Mouse (Mus musculus): ENCODE data around the gene Gucy2e. TPM values are rescaled to one million over a fixed set of nuclear protein-coding genes. Genes with fewer than 3 reads are reported as not detected.

The Gucy2e gene
- polyA plus RNA-seq, 1 experiment from 2014 or later, result 0.10 TPM

DNA sequence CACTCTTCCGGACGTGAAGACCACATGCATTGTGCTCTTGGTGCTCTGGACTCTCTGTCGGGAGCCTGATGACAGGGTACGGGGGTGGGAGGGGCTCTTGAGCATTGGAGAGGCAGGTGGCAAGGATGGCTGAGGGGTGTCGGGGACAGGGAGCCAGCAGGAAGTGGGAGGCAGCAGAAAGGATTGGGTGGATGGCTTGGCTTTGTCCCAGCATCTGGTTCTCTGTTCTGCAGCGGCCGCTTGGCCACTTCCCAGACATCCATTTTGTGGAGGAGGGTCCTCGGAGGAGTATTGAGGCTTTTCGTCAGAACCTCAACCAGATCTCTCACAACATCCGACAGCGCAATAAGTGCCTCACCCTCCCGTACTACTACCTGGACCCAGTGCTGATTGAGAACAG, 67.5 kb downstream of the Gucy2e start:
- H3K9ac ChIP-seq, result no peak overlapping the region
- H3K4me1 ChIP-seq, result no peaks in the 10 kb centered on the region
- no peaks in the 10 kb centered on the region for H3K36me3 ChIP-seq
- H3K4me3 ChIP-seq, result no peak overlapping the region
- H3K9me3 ChIP-seq, result no peaks in the 10 kb centered on the region
- ATAC-seq (ENCODE audit: insufficient number of reproducible peaks, insufficient read depth, low FRiP score, low TSS enrichment), result no peak
- H3K27me3 ChIP-seq, result peaks cover 12% of the 10 kb centered on the region
- H3K27ac ChIP-seq, result no peak overlapping the region
- no peak overlapping the region for H3K4me2 ChIP-seq (replicated peaks)
- 91% methylated on average over 12 of the region's 12 CpGs for WGBS

Other genes with a start within 250 kb of the Gucy2e start
- gene Pfas, start 228.6 kb downstream of the Gucy2e start, polyA plus RNA-seq (2016; fragmentation: Nextera tagmentation; extraction: Ambion mirVana), result 44.0 and 44.3 TPM in 2 replicates
- 71.0 and 75.2 TPM in 2 replicates for gene Ctc1, start 221.1 kb downstream of the Gucy2e start, polyA plus RNA-seq (2016; fragmentation: Nextera tagmentation; extraction: Ambion mirVana)
- 148 and 152 TPM in 2 replicates for gene Aurkb, start 191.4 kb downstream of the Gucy2e start, polyA plus RNA-seq (2016; fragmentation: Nextera tagmentation; extraction: Ambion mirVana)
- 12.3 and 12.6 TPM in 2 replicates for gene Borcs6, start 177.3 kb downstream of the Gucy2e start, polyA plus RNA-seq (2016; fragmentation: Nextera tagmentation; extraction: Ambion mirVana)
- 36.8 and 43.5 TPM in 2 replicates for gene Tmem107, start 166.2 kb downstream of the Gucy2e start, polyA plus RNA-seq (2016; fragmentation: Nextera tagmentation; extraction: Ambion mirVana)
- 84.3 and 85.0 TPM in 2 replicates for gene Vamp2, start 148.5 kb downstream of the Gucy2e start, polyA plus RNA-seq (2016; fragmentation: Nextera tagmentation; extraction: Ambion mirVana)
- gene Per1, start 141.8 kb downstream of the Gucy2e start, polyA plus RNA-seq (2016; fragmentation: Nextera tagmentation; extraction: Ambion mirVana), result 11.4 and 11.5 TPM in 2 replicates
- gene Hes7, start 116.6 kb downstream of the Gucy2e start, polyA plus RNA-seq (2016; fragmentation: Nextera tagmentation; extraction: Ambion mirVana), result 0.65 and 0.73 TPM in 2 replicates
- 0.14 and 0.40 TPM in 2 replicates for gene 9130213A22Rik, start 114.4 kb downstream of the Gucy2e start, polyA plus RNA-seq (2016; fragmentation: Nextera tagmentation; extraction: Ambion mirVana)
- gene Aloxe3, start 111.1 kb downstream of the Gucy2e start, polyA plus RNA-seq (2016; fragmentation: Nextera tagmentation; extraction: Ambion mirVana), result 0.47 and 0.89 TPM in 2 replicates
- 0.15 and 0.19 TPM in 2 replicates for gene Alox12b, start 80.0 kb downstream of the Gucy2e start, polyA plus RNA-seq (2016; fragmentation: Nextera tagmentation; extraction: Ambion mirVana)
- 0.12 and 0.20 TPM in 2 replicates for gene Alox8, start 39.2 kb downstream of the Gucy2e start, polyA plus RNA-seq (2016; fragmentation: Nextera tagmentation; extraction: Ambion mirVana)
- 31.2 and 34.1 TPM in 2 replicates for gene Cntrob, start 86.7 kb upstream of the Gucy2e start, polyA plus RNA-seq (2016; fragmentation: Nextera tagmentation; extraction: Ambion mirVana)
- 164 and 173 TPM in 2 replicates for gene Trappc1, start 86.9 kb upstream of the Gucy2e start, polyA plus RNA-seq (2016; fragmentation: Nextera tagmentation; extraction: Ambion mirVana)
- 2.2 and 2.4 TPM in 2 replicates for gene Kcnab3, start 89.2 kb upstream of the Gucy2e start, polyA plus RNA-seq (2016; fragmentation: Nextera tagmentation; extraction: Ambion mirVana)
- 24.1 and 25.0 TPM in 2 replicates for gene Rnf227, start 103.4 kb upstream of the Gucy2e start, polyA plus RNA-seq (2016; fragmentation: Nextera tagmentation; extraction: Ambion mirVana)
- gene Chd3, start 132.4 kb upstream of the Gucy2e start, polyA plus RNA-seq (2016; fragmentation: Nextera tagmentation; extraction: Ambion mirVana), result 130 and 135 TPM in 2 replicates
- 126 and 129 TPM in 2 replicates for gene Naa38, start 158.5 kb upstream of the Gucy2e start, polyA plus RNA-seq (2016; fragmentation: Nextera tagmentation; extraction: Ambion mirVana)
- gene Cyb5d1, start 158.6 kb upstream of the Gucy2e start, polyA plus RNA-seq (2016; fragmentation: Nextera tagmentation; extraction: Ambion mirVana), result 44.6 and 50.0 TPM in 2 replicates
- gene Tmem88, start 161.2 kb upstream of the Gucy2e start, polyA plus RNA-seq (2016; fragmentation: Nextera tagmentation; extraction: Ambion mirVana), result 18.1 and 21.3 TPM in 2 replicates
- gene Kdm6b, start 176.6 kb upstream of the Gucy2e start, polyA plus RNA-seq (2016; fragmentation: Nextera tagmentation; extraction: Ambion mirVana), result 42.3 and 43.4 TPM in 2 replicates